Mouse (Mus musculus) ES-Bruce4 (cell line): ENCODE results near the gene Cacna1a. TPM values are rescaled to one million over a fixed set of nuclear protein-coding genes. Genes with fewer than 3 reads are reported as not detected.
A peak's percentile ranks its signal among the peaks of the same experiment; 100 is the strongest.

Source experiments
- H3K27ac ChIP-seq: 2 replicates; pipeline ENCODE4 v1.5.1; 2012; ENCODE audit warnings: low read length, inconsistent platforms; ENCODE audit not compliant: insufficient read depth
- H3K27me3 ChIP-seq: 2 replicates; pipeline ENCODE4 v1.6.1; 2012; ENCODE audit warnings: mild to moderate bottlenecking, low read length, inconsistent platforms; ENCODE audit not compliant: control insufficient read depth, poor library complexity, insufficient read depth, severe bottlenecking
- H3K36me3 ChIP-seq: 2 replicates; pipeline ENCODE4 v1.6.1; 2012; ENCODE audit warnings: inconsistent platforms, mild to moderate bottlenecking, low read length, moderate library complexity; ENCODE audit not compliant: control insufficient read depth, poor library complexity, insufficient read depth, severe bottlenecking
- H3K4me1 ChIP-seq: one replicate; pipeline ENCODE4 v1.8.1; 2011; ENCODE audit warnings: low read length; ENCODE audit not compliant: control insufficient read depth, insufficient read depth
- H3K4me3 ChIP-seq: 2 replicates; pipeline ENCODE4 v1.5.1; 2011; ENCODE audit warnings: low read depth, mild to moderate bottlenecking, low read length
- H3K9ac ChIP-seq: 2 replicates; pipeline ENCODE4 v1.6.1; 2012; ENCODE audit warnings: low read depth, mild to moderate bottlenecking, inconsistent platforms; ENCODE audit not compliant: poor library complexity, severe bottlenecking
- H3K9me3 ChIP-seq: replicated peaks from 2 replicates; pipeline ENCODE4 v1.6.1; 2012; ENCODE audit warnings: mild to moderate bottlenecking, low read length, inconsistent platforms; ENCODE audit not compliant: control insufficient read depth, poor library complexity, insufficient read depth, severe bottlenecking
- CTCF ChIP-seq: IDR thresholded peaks from one replicate; pipeline ENCODE4 v1.8.1; 2011; ENCODE audit warnings: low read depth, low read length
- EP300 ChIP-seq: IDR thresholded peaks from 2 replicates; pipeline ENCODE4 v1.6.1; 2011; ENCODE audit warnings: low read depth, low read length; ENCODE audit not compliant: insufficient read depth
- POLR2A ChIP-seq: IDR thresholded peaks from one replicate; pipeline ENCODE4 v1.8.1; 2011; ENCODE audit warnings: low read length; ENCODE audit not compliant: insufficient read depth
- polyA plus RNA-seq: library from polyadenylated mRNA; stranded (reverse); fragments of >200 nt; gene quantifications from 2 replicates; pipeline ENCODE4 v1.2.4, GENCODE M21; 2011; ENCODE audit warnings: low read depth; ENCODE audit not compliant: missing spikeins, insufficient read depth, insufficient read length

The Cacna1a gene
- polyA plus RNA-seq, 1 experiment, result 24.0 TPM

- Histone ChIP-seq H3K27me3 (no peaks in the 10 kb centered on the region), H3K36me3 (no peaks in the 10 kb centered on the region), H3K27ac (no peak overlapping the region), H3K4me1 (no peaks in the 10 kb centered on the region), H3K9ac (no peak overlapping the region), H3K4me3 (no peak overlapping the region), H3K9me3 (no peaks in the 10 kb centered on the region)
- TF ChIP-seq POLR2A, result no peak
- no peak for TF ChIP-seq EP300
Observed at GRCm38 (mm10) chr8:84485864-84486263, 97.6 kb downstream of the Cacna1a start.

- no peak for TF ChIP-seq CTCF
- TF ChIP-seq EP300, result no peak
- no peak for TF ChIP-seq POLR2A
- no peak overlapping the region for H3K27ac ChIP-seq
- no peak overlapping the region for H3K9ac ChIP-seq
- no peaks in the 10 kb centered on the region for H3K36me3 ChIP-seq
- H3K4me3 ChIP-seq, result no peak overlapping the region
- no peaks in the 10 kb centered on the region for H3K9me3 ChIP-seq
- H3K27me3 ChIP-seq, result no peaks in the 10 kb centered on the region
- no peaks in the 10 kb centered on the region for H3K4me1 ChIP-seq
Observed at GRCm38 (mm10) chr8:84489223-84489622, 101.0 kb downstream of the Cacna1a start.

GRCm38 (mm10) chr8:84494541-84495084, 106.4 kb downstream of the Cacna1a start:
- no peaks in the 10 kb centered on the region for H3K36me3 ChIP-seq
- H3K9ac ChIP-seq, result no peak overlapping the region
- no peak for TF ChIP-seq EP300
- H3K27me3 ChIP-seq, result no peaks in the 10 kb centered on the region
- H3K4me3 ChIP-seq, result no peak overlapping the region
- H3K4me1 ChIP-seq, result no peaks in the 10 kb centered on the region
- no peaks in the 10 kb centered on the region for H3K9me3 ChIP-seq
- no peak overlapping the region for H3K27ac ChIP-seq

- no peaks in the 10 kb centered on the region for H3K4me1 ChIP-seq
- peak overlapping the region; percentile 82 for H3K4me3 ChIP-seq
- TF ChIP-seq CTCF (no peak), POLR2A (no peak), EP300 (no peak)
- H3K27ac ChIP-seq, result peak overlapping the region; percentile 89
- H3K9ac ChIP-seq, result peak overlapping the region; percentile 73
- no peaks in the 10 kb centered on the region for H3K36me3 ChIP-seq
- no peaks in the 10 kb centered on the region for H3K9me3 ChIP-seq
- no peaks in the 10 kb centered on the region for H3K27me3 ChIP-seq
Observed at GRCm38 (mm10) chr8:84501181-84501580, 112.9 kb downstream of the Cacna1a start.

GRCm38 (mm10) chr8:84501671-84502308, 113.5 kb downstream of the Cacna1a start:
- peak overlapping the region; percentile 89 for H3K27ac ChIP-seq
- peak overlapping the region; percentile 75 for H3K4me3 ChIP-seq
- no peaks in the 10 kb centered on the region for H3K4me1 ChIP-seq
- H3K9ac ChIP-seq, result peak overlapping the region; percentile 73
- H3K9me3 ChIP-seq, result no peaks in the 10 kb centered on the region
- no peaks in the 10 kb centered on the region for H3K27me3 ChIP-seq
- TF ChIP-seq POLR2A (peak; percentile 25), EP300 (peak; percentile 8; the same call in 1 of the 2 replicates), CTCF (no peak)
- H3K36me3 ChIP-seq, result no peaks in the 10 kb centered on the region

- H3K27ac ChIP-seq, result peak overlapping the region; percentile 55
- no peaks in the 10 kb centered on the region for H3K27me3 ChIP-seq
- H3K4me1 ChIP-seq, result no peaks in the 10 kb centered on the region
- H3K4me3 ChIP-seq, result peak overlapping the region; percentile 82
- H3K9ac ChIP-seq, result peak overlapping the region; percentile 73
- TF ChIP-seq CTCF, result peak; percentile 14
- TF ChIP-seq POLR2A, result no peak
- no peak for TF ChIP-seq EP300
- H3K9me3 ChIP-seq, result no peaks in the 10 kb centered on the region
- H3K36me3 ChIP-seq, result no peaks in the 10 kb centered on the region
Observed at GRCm38 (mm10) chr8:84502638-84503037, 114.4 kb downstream of the Cacna1a start.
